Mouse (Mus musculus) kidney, embryonic 16.5 days (tissue): ENCODE data around the gene Vtn. TPM values are rescaled to one million over a fixed set of nuclear protein-coding genes. Genes with fewer than 3 reads are reported as not detected.

Source experiments
- ATAC-seq: fragments of 200-750 bp; cut with Nextera tagmentation; 2 replicates; pipeline ENCODE4 v1.8.0; 2017; ENCODE audit warnings: moderate TSS enrichment; ENCODE audit not compliant: low FRiP score, low TSS enrichment
- H3K27ac ChIP-seq: fragments of 300-500 bp; sonication (generic); 2 replicates; pipeline ENCODE4 v1.5.1; 2014; ENCODE audit warnings: low read length
- H3K27me3 ChIP-seq: fragments of 300-500 bp; sonication (generic); 2 replicates; pipeline ENCODE4 v1.6.1; 2014; ENCODE audit warnings: low read length, control low read depth, mixed read lengths; ENCODE audit not compliant: insufficient read depth
- H3K36me3 ChIP-seq: fragments of 300-500 bp; sonication (generic); 2 replicates; pipeline ENCODE4 v1.6.1; 2014; ENCODE audit warnings: low read length, control low read depth, mixed read lengths; ENCODE audit not compliant: insufficient read depth
- H3K4me1 ChIP-seq: fragments of 300-500 bp; sonication (generic); 2 replicates; pipeline ENCODE4 v1.6.1; 2014; ENCODE audit warnings: low read length, control low read depth, mixed read lengths; ENCODE audit not compliant: insufficient read depth
- H3K4me2 ChIP-seq: fragments of 300-500 bp; sonication (generic); replicated peaks from 2 replicates; pipeline ENCODE4 v1.6.1; 2014; ENCODE audit warnings: low read depth, low read length
- H3K4me3 ChIP-seq: fragments of 300-500 bp; sonication (generic); 2 replicates; pipeline ENCODE4 v1.5.1; 2014; ENCODE audit warnings: mild to moderate bottlenecking, low read length
- H3K9ac ChIP-seq: fragments of 300-500 bp; sonication (generic); replicated peaks from 2 replicates; pipeline ENCODE4 v1.6.1; 2014; ENCODE audit warnings: low read length
- H3K9me3 ChIP-seq: fragments of 300-500 bp; sonication (generic); 2 replicates; pipeline ENCODE4 v1.6.1; 2016; ENCODE audit warnings: low read length, control low read depth
- WGBS: fragments of 180-500 bp; shearing (Covaris S2); extraction: QIAGEN DNeasy Blood & Tissue Kit; methylation state at CpG from one replicate; pipeline ENCODE4 v1.1.7; 2014; 5-methylcytosine and 5-hydroxymethylcytosine counted together
- polyA plus RNA-seq: library from polyadenylated mRNA; unstranded; fragments of >200 nt; fragmentation: Nextera tagmentation; extraction: Ambion mirVana; gene quantifications from 2 replicates; pipeline ENCODE4 v1.2.1, GENCODE M21; 2015

Vtn gene
- polyA plus RNA-seq, 1 experiment from 2014 or later: 2.9 TPM

GRCm38 (mm10) chr11:78512025-78512957, 13.4 kb downstream of the Vtn start, which contains the start of the genes Tmem199 and Poldip2:
Tmem199 (minus strand) TSS chr11:78512172.
Poldip2 (plus strand) TSS chr11:78512193.
- Histone ChIP-seq H3K9ac (peak within 1 kb of the TSS; percentile 95), H3K36me3 (peaks cover 47% of the 10 kb centered on the region), H3K27me3 (no peaks in the 10 kb centered on the region), H3K4me2 (peak within 1 kb of the TSS; percentile 58), H3K4me3 (peak within 1 kb of the TSS; percentile 81), H3K9me3 (no peaks in the 10 kb centered on the region), H3K4me1 (peaks cover 18% of the 10 kb centered on the region), H3K27ac (peak within 1 kb of the TSS; percentile 85)
- under 1% methylated on average over 66 of the region's 67 CpGs for WGBS
- ATAC-seq: peak; percentile 97

- peak overlapping the region; percentile 95 for H3K9ac ChIP-seq
- no peaks in the 10 kb centered on the region for H3K27me3 ChIP-seq
- WGBS: 69% methylated on average over 3 of the region's 3 CpGs
- H3K4me2 ChIP-seq: peak overlapping the region; percentile 58
- H3K36me3 ChIP-seq: peaks cover 47% of the 10 kb centered on the region
- peaks cover 18% of the 10 kb centered on the region for H3K4me1 ChIP-seq
- H3K4me3 ChIP-seq: peak overlapping the region; percentile 81
- no peak overlapping the region for H3K27ac ChIP-seq
- no peak for ATAC-seq
- H3K9me3 ChIP-seq: no peaks in the 10 kb centered on the region
These were observed 14.4 kb downstream of the Vtn start for GRCm38 (mm10) chr11:78513106-78513790.

GRCm38 (mm10) chr11:78515549-78516325, 16.8 kb downstream of the Vtn start:
- Histone ChIP-seq H3K4me3 (no peak overlapping the region), H3K9me3 (no peaks in the 10 kb centered on the region), H3K27me3 (no peaks in the 10 kb centered on the region), H3K9ac (no peak overlapping the region), H3K4me1 (peaks cover 18% of the 10 kb centered on the region), H3K36me3 (peaks cover 58% of the 10 kb centered on the region), H3K27ac (no peak overlapping the region), H3K4me2 (no peak overlapping the region)
- WGBS: 75% methylated on average over 2 of the region's 2 CpGs
- no peak for ATAC-seq

- no peak overlapping the region for H3K4me2 ChIP-seq
- WGBS: 91% methylated on average over 10 of the region's 10 CpGs
- H3K36me3 ChIP-seq: peaks cover 87% of the 10 kb centered on the region
- H3K9me3 ChIP-seq: no peaks in the 10 kb centered on the region
- H3K4me3 ChIP-seq: no peak overlapping the region
- H3K27ac ChIP-seq: no peak overlapping the region
- H3K27me3 ChIP-seq: no peaks in the 10 kb centered on the region
- H3K9ac ChIP-seq: no peak overlapping the region
- H3K4me1 ChIP-seq: no peaks in the 10 kb centered on the region
- no peak for ATAC-seq
These were observed 20.0 kb downstream of the Vtn start for GRCm38 (mm10) chr11:78518931-78519330.

- H3K9ac ChIP-seq: no peak overlapping the region
- H3K4me1 ChIP-seq: no peaks in the 10 kb centered on the region
- no peak overlapping the region for H3K4me3 ChIP-seq
- H3K27me3 ChIP-seq: no peaks in the 10 kb centered on the region
- peaks cover 89% of the 10 kb centered on the region for H3K36me3 ChIP-seq
- no peak for ATAC-seq
- 80% methylated on average over 3 of the region's 3 CpGs for WGBS
- H3K4me2 ChIP-seq: no peak overlapping the region
- no peak overlapping the region for H3K27ac ChIP-seq
- H3K9me3 ChIP-seq: no peaks in the 10 kb centered on the region
These were observed 23.0 kb downstream of the Vtn start for GRCm38 (mm10) chr11:78521880-78522279.

- H3K9ac ChIP-seq: no peak overlapping the region
- no peak overlapping the region for H3K4me2 ChIP-seq
- H3K4me3 ChIP-seq: no peak overlapping the region
- no peak overlapping the region for H3K27ac ChIP-seq
- 90% methylated on average over 1 of the region's 1 CpGs for WGBS
- H3K27me3 ChIP-seq: no peaks in the 10 kb centered on the region
- peaks cover 93% of the 10 kb centered on the region for H3K36me3 ChIP-seq
- H3K4me1 ChIP-seq: no peaks in the 10 kb centered on the region
- ATAC-seq: no peak
- H3K9me3 ChIP-seq: no peaks in the 10 kb centered on the region
These were observed 23.6 kb downstream of the Vtn start for GRCm38 (mm10) chr11:78522481-78522997.

- Histone ChIP-seq H3K36me3 (peaks cover 93% of the 10 kb centered on the region), H3K27me3 (no peaks in the 10 kb centered on the region), H3K4me3 (no peak overlapping the region), H3K4me1 (no peaks in the 10 kb centered on the region), H3K9ac (no peak overlapping the region), H3K9me3 (no peaks in the 10 kb centered on the region), H3K27ac (no peak overlapping the region), H3K4me2 (no peak overlapping the region)
- 85% methylated on average over 9 of the region's 9 CpGs for WGBS
- no peak for ATAC-seq
These were observed 24.5 kb downstream of the Vtn start for GRCm38 (mm10) chr11:78523241-78523955.

GRCm38 (mm10) chr11:78524838-78525237, 25.9 kb downstream of the Vtn start:
- Histone ChIP-seq H3K9me3 (no peaks in the 10 kb centered on the region), H3K4me2 (no peak overlapping the region), H3K36me3 (peaks cover 87% of the 10 kb centered on the region), H3K4me1 (peaks cover 6% of the 10 kb centered on the region; the same call in 1 of the 2 replicates), H3K27me3 (no peaks in the 10 kb centered on the region), H3K9ac (no peak overlapping the region), H3K4me3 (no peak overlapping the region), H3K27ac (no peak overlapping the region)
- no peak for ATAC-seq
- WGBS: 82% methylated on average over 2 of the region's 2 CpGs

- Histone ChIP-seq H3K4me2 (no peak overlapping the region), H3K27ac (peak overlapping the region; percentile 51), H3K4me1 (peaks cover 22% of the 10 kb centered on the region; the same call in 1 of the 2 replicates), H3K4me3 (no peak overlapping the region), H3K9me3 (no peaks in the 10 kb centered on the region), H3K27me3 (no peaks in the 10 kb centered on the region), H3K36me3 (peaks cover 58% of the 10 kb centered on the region), H3K9ac (no peak overlapping the region)
- 33% methylated on average over 9 of the region's 9 CpGs for WGBS
- peak; percentile 72; the same call in 1 of the 2 replicates for ATAC-seq
These were observed 29.8 kb downstream of the Vtn start for GRCm38 (mm10) chr11:78528714-78529113.
